Mouse (Mus musculus) left cerebral cortex, postnatal 4 days (tissue): ENCODE results near the gene Ehf. TPM values are rescaled to one million over a fixed set of nuclear protein-coding genes. Genes with fewer than 3 reads are reported as not detected.

ENCODE experiments used
- DNase-seq: peaks from one replicate; pipeline ENCODE4 v3.0.0-alpha.2; 2022
- intact Hi-C: fragments of 180-260 bp; cut with DNase I; formaldehyde crosslinking; loops from one replicate; pipeline ENCODE4 v1.15.1; 2025
- total RNA-seq, 2 experiments: library from RNA; stranded (reverse); gene quantifications; 2 replicates each; pipeline ENCODE4 v1.2.3; 2021

The Ehf gene
- total RNA-seq, 2 experiments from 2014 or later, result not detected

- intact Hi-C loops, result no loop called here
- DNase-seq, result no peak
Observed at GRCm38 (mm10) chr2:103298711-103299463, 4.2 kb downstream of the Ehf start.

DNA sequence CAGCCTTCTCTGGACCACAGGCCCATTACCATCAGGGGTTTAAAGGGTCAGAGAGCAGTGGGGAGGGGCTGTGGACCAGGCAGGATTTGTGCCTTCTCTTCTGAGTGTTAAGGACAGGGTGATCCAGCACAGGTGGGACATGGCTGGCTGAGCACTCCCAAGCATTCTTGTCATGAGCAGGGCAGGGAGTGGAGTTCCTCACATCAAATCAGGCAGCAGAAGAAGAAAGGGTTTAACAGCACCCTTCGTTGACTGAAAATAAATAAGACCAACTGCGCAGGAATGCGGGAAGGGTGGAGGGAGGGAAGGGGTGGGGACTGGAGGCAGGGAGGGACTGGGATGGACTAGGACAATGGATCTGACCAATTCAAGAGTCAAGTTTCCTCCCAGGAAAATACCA is 8.6 kb downstream of the Ehf start:
- no peak for DNase-seq

DNA sequence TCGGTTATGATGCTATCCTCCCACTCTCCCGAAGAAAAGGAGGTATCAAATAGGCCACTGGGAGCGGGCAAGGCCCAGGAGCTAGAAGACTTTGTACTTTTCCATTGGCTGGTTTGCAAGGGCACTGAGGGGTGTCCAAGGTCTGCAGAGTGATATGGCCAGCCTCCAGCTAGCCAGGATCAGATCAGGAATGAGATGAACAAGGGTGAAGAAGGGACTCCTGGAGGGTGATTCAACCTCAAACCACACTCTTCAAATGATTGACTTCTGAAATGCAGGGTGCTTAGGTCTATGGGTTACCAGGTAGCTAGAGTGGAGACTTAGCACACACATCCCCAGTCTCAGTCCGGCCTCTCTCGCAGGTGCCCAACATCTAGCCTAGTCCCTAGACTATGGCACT is 9.3 kb downstream of the Ehf start:
- intact Hi-C loops, result no loop called here

More for the DNA sequence above, 8.6 kb downstream of the Ehf start:
- intact Hi-C loops, result no loop called here

DNA sequence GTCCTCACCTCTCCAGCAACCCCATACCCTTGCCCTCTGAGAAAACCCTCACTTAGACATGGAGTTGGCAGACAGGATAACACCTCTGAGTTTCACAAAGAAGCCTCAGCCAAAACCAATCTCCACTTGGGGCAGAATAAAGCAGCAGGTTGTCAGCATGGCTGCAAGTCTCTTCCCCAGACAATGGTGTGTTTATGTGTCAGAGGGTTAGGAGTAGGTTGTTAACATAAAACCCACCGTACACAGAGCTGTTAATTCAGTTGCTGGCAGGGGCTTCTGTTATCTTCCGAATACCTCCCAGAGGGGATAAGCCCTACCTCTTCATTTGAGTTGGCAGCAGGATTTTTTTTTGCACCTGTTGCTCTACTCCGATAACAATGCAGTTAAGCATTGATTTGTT is 9.9 kb downstream of the Ehf start:
- no peak for DNase-seq

More for the DNA sequence above, 9.3 kb downstream of the Ehf start:
- DNase-seq, result no peak

GRCm38 (mm10) chr2:103290705-103291269 is 12.3 kb downstream of the Ehf start:
- DNase-seq, result no peak
- intact Hi-C loops, result no loop called here

More for the DNA sequence above, 9.9 kb downstream of the Ehf start:
- intact Hi-C loops, result no loop called here

DNA sequence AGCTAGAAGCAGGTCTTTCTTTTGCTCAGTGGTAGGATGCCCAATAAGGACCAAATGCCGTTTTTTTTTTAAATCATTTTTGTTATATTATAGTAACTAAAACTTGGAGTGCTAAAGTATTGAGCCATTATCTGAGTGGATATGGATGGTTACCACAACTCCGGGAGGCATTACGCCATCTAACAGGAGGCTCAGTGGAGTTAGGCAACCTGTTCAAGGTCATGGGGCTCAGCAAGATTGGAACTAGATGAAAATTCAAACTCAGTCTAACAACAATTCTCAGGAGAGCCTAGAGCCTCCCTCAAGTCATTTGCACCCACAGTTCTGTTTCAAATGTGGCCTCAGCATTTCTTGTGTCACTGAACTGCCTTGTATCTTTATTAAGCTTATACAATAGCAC is 12.9 kb downstream of the Ehf start:
- intact Hi-C loops, result no loop called here
- DNase-seq, result no peak

GRCm38 (mm10) chr2:103289407-103289950 is 13.6 kb downstream of the Ehf start:
- DNase-seq, result no peak
- intact Hi-C loops, result no loop called here

DNA sequence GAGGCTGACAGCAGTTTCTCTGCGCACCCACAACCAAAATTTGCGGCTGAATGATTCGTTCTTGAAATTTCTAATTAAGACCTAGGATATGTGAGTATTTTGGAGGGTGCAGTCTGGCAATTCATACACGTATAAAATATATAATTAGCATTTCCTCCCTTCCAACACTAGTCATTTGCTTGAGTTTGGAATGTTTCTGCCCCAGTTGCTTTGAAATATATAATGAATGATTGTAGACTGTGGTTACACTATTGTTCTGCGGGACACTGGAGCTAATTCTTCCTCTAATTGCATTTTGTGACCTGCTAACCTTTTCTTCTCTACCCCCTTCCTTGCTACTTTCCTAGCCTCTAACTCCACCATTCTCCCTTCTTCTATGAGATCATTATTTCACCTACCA is 15.4 kb downstream of the Ehf start:
- no peak for DNase-seq
- intact Hi-C loops, result no loop called here

DNA sequence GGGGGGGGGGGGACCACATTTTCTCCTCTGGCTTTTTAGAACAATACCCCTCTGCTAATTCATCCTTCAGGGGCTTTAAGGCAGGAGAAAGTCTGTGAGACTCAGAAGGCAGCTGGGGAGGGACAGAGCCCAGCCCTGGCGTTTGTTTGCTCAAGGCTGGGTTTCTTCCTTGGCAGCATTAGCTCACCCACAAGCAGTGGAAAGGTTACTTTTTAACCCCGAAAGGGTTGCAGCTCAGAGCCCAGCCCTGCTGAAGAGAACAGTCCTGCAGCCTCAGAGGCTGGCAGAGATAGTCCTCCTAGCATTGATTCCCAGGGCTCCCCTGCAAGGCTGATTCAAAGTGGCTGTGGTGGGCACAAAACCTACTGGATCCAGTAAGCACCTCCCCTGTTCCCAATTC is 17.5 kb downstream of the Ehf start:
- no peak for DNase-seq
- intact Hi-C loops, result no loop called here

DNA sequence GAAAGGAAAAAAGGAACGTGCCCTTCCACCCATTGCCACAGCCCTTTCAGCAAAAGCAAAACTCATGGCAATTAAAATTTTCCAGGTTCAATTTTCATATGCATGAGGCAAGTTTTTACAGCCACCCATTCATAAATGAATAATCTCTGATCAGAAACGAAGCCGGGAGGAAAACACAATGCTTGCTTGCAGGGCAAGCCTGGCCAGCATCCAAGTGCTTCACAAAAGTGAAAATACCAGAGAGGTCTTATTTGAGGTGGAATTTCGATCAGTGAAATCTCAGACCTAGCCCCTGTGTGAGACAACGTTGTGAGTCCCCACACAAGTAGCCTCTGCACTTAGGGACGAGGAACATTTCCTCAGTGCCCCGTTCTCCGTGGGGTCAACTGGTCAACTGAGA is 19.3 kb downstream of the Ehf start:
- DNase-seq, result no peak
- intact Hi-C loops, result no loop called here

DNA sequence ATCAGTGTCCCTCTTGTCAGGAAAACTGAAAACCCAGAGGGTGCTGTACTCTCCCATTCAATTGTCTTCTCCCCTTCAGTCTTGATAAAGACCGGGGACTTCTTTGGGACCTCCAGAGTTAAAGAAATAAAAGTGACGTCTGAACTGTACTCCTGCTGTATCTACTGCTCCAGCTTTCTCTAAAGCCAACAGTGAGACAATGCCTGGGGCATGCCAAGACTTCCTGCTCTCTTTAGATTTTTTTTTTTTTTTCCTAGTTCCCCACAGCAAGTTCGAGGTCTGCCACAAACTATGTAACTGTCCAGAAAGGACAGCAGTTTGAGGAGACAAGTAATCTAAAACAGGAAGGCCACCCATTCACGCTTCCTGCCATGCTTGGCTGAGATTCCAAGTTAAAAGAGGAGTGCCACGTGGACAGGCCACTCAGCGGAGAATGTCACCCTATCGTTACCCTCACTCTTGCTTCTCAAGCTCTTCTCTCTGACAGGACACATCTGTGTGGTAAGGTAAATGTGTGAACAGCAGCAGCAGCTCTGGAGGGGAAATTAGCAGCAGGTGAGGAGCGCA is 20.8 kb downstream of the Ehf start:
- intact Hi-C loops, result no loop called here
- no peak for DNase-seq

DNA sequence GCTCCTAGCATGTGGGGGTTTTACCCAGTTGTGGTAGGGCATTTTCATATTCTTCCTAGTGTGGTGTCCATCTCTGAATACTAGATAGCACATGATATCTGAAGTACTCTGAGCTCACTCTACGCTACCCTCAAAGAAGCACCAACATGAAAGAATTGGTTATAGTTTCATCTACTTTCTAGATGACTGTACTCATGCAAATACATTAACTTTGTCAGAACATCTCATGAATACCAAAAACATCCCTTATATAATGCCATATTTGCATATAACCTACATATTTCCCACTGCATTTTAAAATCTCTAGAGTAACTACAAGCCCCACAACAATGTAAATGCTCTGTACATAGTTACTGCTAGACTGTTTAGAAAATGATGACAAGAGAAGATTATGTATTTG is 23.2 kb downstream of the Ehf start:
- intact Hi-C loops, result no loop called here
- DNase-seq, result no peak

DNA sequence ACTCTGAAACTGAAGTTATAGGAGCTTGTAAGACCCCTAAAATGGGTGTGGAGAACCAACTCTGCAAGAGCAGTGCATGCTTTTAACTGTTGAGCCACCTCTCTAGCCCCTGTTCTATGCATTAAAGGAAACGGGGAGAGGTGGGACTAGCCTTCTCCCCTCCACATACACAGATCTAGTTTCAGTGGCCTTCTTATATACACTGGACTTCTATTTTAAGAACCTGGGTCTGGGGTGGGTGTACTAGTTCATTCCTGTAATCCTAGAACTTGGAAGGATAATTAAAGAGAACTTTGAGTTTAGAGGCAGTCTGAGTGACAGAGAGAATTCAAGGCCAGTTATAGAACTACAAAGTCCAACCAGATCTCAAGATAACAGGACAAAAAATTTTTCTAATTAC is 24.6 kb downstream of the Ehf start:
- no peak for DNase-seq
- intact Hi-C loops, result no loop called here

DNA sequence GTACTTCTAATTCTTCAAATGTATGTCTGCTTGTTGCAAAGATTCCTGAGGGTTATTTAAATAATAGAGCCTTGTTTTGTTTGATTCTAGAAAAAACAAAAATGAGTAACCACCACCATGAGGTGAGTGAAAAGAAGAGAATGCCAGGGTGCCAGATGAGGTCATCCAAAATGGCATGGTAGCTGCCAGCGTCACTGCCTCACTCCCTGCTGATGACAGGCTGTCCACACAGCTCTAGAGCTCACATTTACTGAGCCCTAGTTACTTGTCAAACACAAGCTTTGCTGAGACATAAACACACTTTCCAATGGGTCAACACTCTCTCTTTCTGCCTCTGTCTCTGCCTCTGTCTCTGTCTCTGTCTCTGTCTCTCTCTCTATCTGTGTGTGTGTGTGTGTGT is 25.3 kb downstream of the Ehf start:
- intact Hi-C loops, result no loop called here
- DNase-seq, result no peak

DNA sequence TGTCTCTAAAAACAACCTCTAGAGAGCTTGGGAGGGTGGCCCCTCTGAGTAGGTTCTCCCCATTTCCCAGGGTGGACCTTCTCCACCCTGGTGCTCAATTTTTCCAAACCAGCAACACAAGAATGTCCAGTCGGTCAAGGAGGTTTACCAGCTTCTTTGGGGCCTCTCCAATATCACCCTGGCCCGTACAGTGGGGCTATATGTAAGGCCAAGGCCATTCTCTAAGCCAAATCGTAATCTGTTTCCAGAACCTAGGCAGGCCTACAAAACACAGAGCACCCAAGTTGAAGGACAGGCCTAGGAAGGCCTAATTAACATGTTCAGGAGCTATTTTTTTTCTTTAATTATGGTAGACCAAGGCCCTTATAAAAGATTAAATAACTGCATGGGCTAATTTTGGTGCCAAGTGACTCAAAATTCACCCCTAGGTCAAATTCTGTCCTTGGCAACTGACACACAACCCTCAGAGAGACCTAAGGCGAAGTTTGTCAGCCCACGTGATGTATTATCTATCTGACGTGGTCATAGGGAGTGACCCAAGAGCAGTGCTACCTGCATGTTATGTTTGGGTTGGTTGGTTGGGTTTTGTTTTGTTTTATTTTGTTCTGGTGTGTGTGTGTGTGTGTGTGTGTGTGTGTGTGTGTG is 27.6 kb downstream of the Ehf start:
- DNase-seq, result no peak
- intact Hi-C loops, result no loop called here

DNA sequence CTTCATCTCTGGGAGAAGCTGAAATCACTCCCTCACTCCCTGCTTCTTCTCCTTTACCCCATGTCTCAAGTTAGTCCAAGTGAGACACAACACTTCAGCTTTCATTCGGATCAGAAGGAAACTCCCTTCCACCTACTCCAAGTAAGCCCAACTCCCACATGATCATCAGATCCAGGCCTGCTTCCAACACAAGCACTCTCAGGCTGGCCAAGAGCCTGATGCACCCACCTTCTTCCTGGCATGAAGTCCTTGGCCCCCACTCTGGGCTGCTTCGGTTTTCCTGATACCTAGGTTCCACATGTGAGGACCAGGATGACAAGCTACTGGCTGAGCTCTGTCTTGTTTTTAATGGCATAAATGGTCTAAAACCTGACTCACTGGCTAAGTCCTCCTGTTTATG is 28.3 kb downstream of the Ehf start:
- intact Hi-C loops, result no loop called here
- no peak for DNase-seq

- no peak for DNase-seq
- intact Hi-C loops, result no loop called here
Observed at GRCm38 (mm10) chr2:103274270-103274669, 28.8 kb downstream of the Ehf start.

- no peak for DNase-seq
- intact Hi-C loops, result no loop called here
Observed at GRCm38 (mm10) chr2:103271481-103271880, 31.6 kb downstream of the Ehf start.

DNA sequence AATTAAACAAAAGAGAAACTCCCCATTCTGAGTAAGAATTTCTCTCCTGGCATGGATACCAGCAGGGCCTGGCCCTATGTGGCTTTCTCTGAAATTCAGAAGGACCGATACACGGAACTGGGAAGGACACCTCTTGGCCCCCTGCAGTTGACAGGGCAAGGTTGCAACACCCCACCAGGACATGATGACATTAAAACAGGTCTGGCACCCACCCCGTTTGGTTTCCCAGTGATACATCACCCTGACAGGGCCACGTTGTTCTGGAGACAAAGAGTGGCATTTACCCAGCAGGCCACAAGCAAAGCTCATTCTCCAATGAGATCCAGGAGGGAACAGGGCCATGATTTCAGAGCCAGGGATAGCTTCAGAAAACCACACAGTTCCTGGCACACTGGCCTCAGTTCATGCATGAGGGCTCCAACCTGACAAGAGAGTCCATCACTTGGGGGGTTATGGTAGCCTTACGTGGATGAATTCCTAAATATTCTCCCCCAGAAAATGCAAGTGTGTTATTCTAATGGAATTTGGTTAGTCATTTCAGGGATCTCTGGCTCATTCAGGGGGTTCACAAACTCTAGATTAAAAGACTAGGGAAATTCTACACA is 32.4 kb downstream of the Ehf start:
- peak; percentile 5 for DNase-seq
- intact Hi-C loops, result no loop called here

- no peak for DNase-seq
Observed at GRCm38 (mm10) chr2:103239086-103239485, 64.0 kb downstream of the Ehf start.

GRCm38 (mm10) chr2:103226781-103227180 is 76.3 kb downstream of the Ehf start:
- intact Hi-C loops, result no loop called here
- no peak for DNase-seq

More at GRCm38 (mm10) chr2:103239086-103239485, 64.0 kb downstream of the Ehf start:
- intact Hi-C loops, result no loop called here
